Mouse (Mus musculus): ENCODE data around the gene Arap2.

DNA sequence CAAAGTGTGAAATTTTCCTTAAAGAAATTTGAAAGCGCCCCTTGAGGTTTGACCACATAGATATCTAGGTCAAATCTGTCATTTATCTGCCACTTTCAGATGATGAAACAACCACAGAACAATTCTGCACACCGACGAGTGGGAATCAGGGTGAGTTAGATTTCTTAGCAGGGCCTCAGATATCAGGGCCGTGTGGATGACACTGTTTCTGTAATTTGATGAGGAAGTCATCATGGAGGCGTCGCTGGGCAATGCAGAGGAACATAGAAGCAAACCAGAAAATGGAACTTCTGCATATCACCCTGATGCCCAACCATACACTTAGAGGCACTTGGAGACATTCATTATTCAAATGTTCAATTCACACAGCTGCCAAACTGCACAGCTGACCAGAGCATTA, 55.0 kb downstream of the Arap2 start:
- TF ChIP-seq POLR2A (IDR thresholded peaks at IDR 0.05; ENCODE audit: insufficient read depth, low read depth, low read length) = no peak
- TF ChIP-seq EP300 (IDR thresholded peaks at IDR 0.05; ENCODE audit: insufficient read depth, low read depth, low read length) = no peak
- no peak for TF ChIP-seq CTCF (IDR thresholded peaks at IDR 0.05)

Measured in heart, adult 2 months (tissue).